Mouse (Mus musculus): ENCODE measurements around the gene Pigu. TPM values are rescaled to one million over a fixed set of nuclear protein-coding genes. Genes with fewer than 3 reads are reported as not detected.

Gene Pigu
- polyA plus RNA-seq, 1 experiment from 2014 or later: 60.2 TPM

- no peak for ATAC-seq (replicated peaks; ENCODE audit: low FRiP score, low TSS enrichment, low read depth)
- WGBS: 90% methylated on average over 3 of the region's 3 CpGs
- H3K9ac ChIP-seq (ENCODE audit: low read length): no peak overlapping the region
- H3K27me3 ChIP-seq (replicated peaks; ENCODE audit: control insufficient read depth, insufficient read depth, low read length): no peaks in the 10 kb centered on the region
- H3K4me3 ChIP-seq (ENCODE audit: low read depth, low read length): no peak overlapping the region
- no peak for DNase-seq (ENCODE audit: low spot score)
- H3K4me1 ChIP-seq (replicated peaks; ENCODE audit: control insufficient read depth, insufficient read depth, low read length): 0 out of 2 replicates have a peak, but pooled peaks cover 5% of the 10 kb centered on the region
- H3K4me2 ChIP-seq (ENCODE audit: low read length): no peak overlapping the region
- no peak overlapping the region for H3K27ac ChIP-seq (ENCODE audit: low read depth)
- H3K9me3 ChIP-seq (ENCODE audit: control insufficient read depth, low read length): no peaks in the 10 kb centered on the region
- H3K36me3 ChIP-seq (ENCODE audit: control insufficient read depth, insufficient read depth, low read length): 0 out of 2 replicates have a peak, but pooled peaks cover 4% of the 10 kb centered on the region
Observed at GRCm38 (mm10) chr2:155354402-155354801, 2.8 kb downstream of the Pigu start.

DNA sequence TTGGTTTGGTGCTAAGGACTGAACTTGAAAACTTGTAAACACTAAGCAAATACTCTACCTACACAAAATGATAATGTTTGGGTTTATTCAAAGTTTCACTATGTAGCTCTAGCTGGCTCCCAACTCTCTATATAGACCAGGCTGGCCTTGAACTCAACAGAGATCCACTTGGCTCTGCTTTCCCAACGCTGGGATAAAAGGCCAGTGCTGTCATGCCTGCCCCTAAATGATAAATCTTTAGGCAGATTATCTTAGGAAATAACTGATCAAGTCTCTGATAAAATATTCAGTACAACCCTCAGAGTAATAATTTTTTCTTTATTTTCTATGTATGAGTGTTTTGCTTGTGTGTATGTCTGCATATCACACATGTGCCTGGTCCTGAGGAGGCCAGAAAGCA is 10.6 kb downstream of the Pigu start:
- Histone ChIP-seq H3K4me2 (ENCODE audit: low read length) (no peak overlapping the region), H3K27me3 (replicated peaks; ENCODE audit: control insufficient read depth, insufficient read depth, low read length) (no peaks in the 10 kb centered on the region), H3K27ac (ENCODE audit: low read depth) (no peak overlapping the region), H3K4me1 (replicated peaks; ENCODE audit: control insufficient read depth, insufficient read depth, low read length) (no peaks in the 10 kb centered on the region), H3K36me3 (ENCODE audit: control insufficient read depth, insufficient read depth, low read length) (peaks cover 19% of the 10 kb centered on the region), H3K4me3 (ENCODE audit: low read depth, low read length) (no peak overlapping the region), H3K9ac (ENCODE audit: low read length) (no peak overlapping the region), H3K9me3 (ENCODE audit: control insufficient read depth, low read length) (no peaks in the 10 kb centered on the region)
- DNase-seq (ENCODE audit: low spot score) (no peak), ATAC-seq (replicated peaks; ENCODE audit: low FRiP score, low TSS enrichment, low read depth) (no peak)
- WGBS: 68% methylated on average over 1 of the region's 1 CpGs

DNA sequence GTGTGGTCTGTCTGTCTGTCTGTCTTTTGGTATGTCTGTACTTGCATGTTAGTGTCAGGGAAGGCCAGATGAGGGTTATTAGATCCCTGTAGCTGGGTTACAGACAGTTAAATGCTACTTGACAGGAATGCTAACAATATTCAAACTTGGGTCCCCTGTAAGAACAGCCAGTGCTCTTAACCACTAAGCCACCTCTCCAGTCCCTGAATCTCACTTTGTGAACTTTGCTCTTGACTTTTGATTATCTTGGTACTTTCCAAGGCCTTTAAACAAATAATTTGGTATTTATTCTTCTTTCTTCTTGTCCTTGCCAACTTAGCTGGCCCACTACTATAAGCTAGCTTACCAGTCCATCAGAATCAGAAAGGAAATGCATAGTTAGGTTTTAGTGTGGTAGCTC is 17.1 kb downstream of the Pigu start:
- no peak overlapping the region for H3K27ac ChIP-seq (ENCODE audit: low read depth)
- no peak overlapping the region for H3K4me3 ChIP-seq (ENCODE audit: low read depth, low read length)
- no peaks in the 10 kb centered on the region for H3K9me3 ChIP-seq (ENCODE audit: control insufficient read depth, low read length)
- no peak overlapping the region for H3K9ac ChIP-seq (ENCODE audit: low read length)
- H3K4me1 ChIP-seq (replicated peaks; ENCODE audit: control insufficient read depth, insufficient read depth, low read length): no peaks in the 10 kb centered on the region
- no peak overlapping the region for H3K4me2 ChIP-seq (ENCODE audit: low read length)
- DNase-seq (ENCODE audit: low spot score): no peak
- no peak for ATAC-seq (replicated peaks; ENCODE audit: low FRiP score, low TSS enrichment, low read depth)
- no peaks in the 10 kb centered on the region for H3K27me3 ChIP-seq (replicated peaks; ENCODE audit: control insufficient read depth, insufficient read depth, low read length)
- H3K36me3 ChIP-seq (ENCODE audit: control insufficient read depth, insufficient read depth, low read length): peaks cover 20% of the 10 kb centered on the region

DNA sequence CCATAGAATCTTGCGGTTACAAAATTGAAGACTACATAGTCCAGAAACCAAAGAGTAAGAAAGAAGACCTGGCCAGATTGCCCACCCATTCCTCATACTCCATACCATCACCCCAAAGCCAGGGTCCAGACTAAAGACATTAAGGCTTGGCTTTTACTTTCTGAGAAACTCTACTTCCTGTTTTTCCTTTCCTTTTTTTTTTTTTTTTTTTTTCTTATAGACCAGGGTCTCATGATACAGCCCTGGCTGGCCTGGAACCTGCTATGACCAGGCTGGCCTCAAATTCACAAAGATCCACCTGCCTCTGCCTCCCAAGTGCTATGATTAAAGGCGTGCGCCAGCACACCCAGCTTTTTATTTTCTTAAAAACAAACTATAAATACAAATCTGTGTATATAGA is 21.0 kb downstream of the Pigu start:
- Histone ChIP-seq H3K27me3 (replicated peaks; ENCODE audit: control insufficient read depth, insufficient read depth, low read length) (no peaks in the 10 kb centered on the region), H3K27ac (ENCODE audit: low read depth) (no peak overlapping the region), H3K9ac (ENCODE audit: low read length) (no peak overlapping the region), H3K4me1 (replicated peaks; ENCODE audit: control insufficient read depth, insufficient read depth, low read length) (no peaks in the 10 kb centered on the region), H3K4me3 (ENCODE audit: low read depth, low read length) (no peak overlapping the region), H3K4me2 (ENCODE audit: low read length) (no peak overlapping the region), H3K36me3 (ENCODE audit: control insufficient read depth, insufficient read depth, low read length) (peaks cover 29% of the 10 kb centered on the region), H3K9me3 (ENCODE audit: control insufficient read depth, low read length) (no peaks in the 10 kb centered on the region)
- WGBS: 96% methylated on average over 3 of the region's 3 CpGs
- DNase-seq (ENCODE audit: low spot score) (no peak), ATAC-seq (replicated peaks; ENCODE audit: low FRiP score, low TSS enrichment, low read depth) (no peak)

- ATAC-seq (replicated peaks; ENCODE audit: low FRiP score, low TSS enrichment, low read depth): no peak
- no peaks in the 10 kb centered on the region for H3K9me3 ChIP-seq (ENCODE audit: control insufficient read depth, low read length)
- no peak for DNase-seq (ENCODE audit: low spot score)
- H3K4me1 ChIP-seq (replicated peaks; ENCODE audit: control insufficient read depth, insufficient read depth, low read length): no peaks in the 10 kb centered on the region
- no peak overlapping the region for H3K27ac ChIP-seq (ENCODE audit: low read depth)
- no peak overlapping the region for H3K4me3 ChIP-seq (ENCODE audit: low read depth, low read length)
- H3K4me2 ChIP-seq (ENCODE audit: low read length): no peak overlapping the region
- H3K36me3 ChIP-seq (ENCODE audit: control insufficient read depth, insufficient read depth, low read length): peaks cover 36% of the 10 kb centered on the region
- no peaks in the 10 kb centered on the region for H3K27me3 ChIP-seq (replicated peaks; ENCODE audit: control insufficient read depth, insufficient read depth, low read length)
- WGBS: 83% methylated on average over 1 of the region's 1 CpGs
- H3K9ac ChIP-seq (ENCODE audit: low read length): no peak overlapping the region
Observed at GRCm38 (mm10) chr2:155335231-155335630, 22.0 kb downstream of the Pigu start.

GRCm38 (mm10) chr2:155333421-155333820 is 23.8 kb downstream of the Pigu start:
- Histone ChIP-seq H3K27me3 (replicated peaks; ENCODE audit: control insufficient read depth, insufficient read depth, low read length) (no peaks in the 10 kb centered on the region), H3K4me1 (replicated peaks; ENCODE audit: control insufficient read depth, insufficient read depth, low read length) (no peaks in the 10 kb centered on the region), H3K36me3 (ENCODE audit: control insufficient read depth, insufficient read depth, low read length) (peaks cover 40% of the 10 kb centered on the region), H3K9me3 (ENCODE audit: control insufficient read depth, low read length) (no peaks in the 10 kb centered on the region), H3K27ac (ENCODE audit: low read depth) (no peak overlapping the region), H3K4me3 (ENCODE audit: low read depth, low read length) (no peak overlapping the region), H3K9ac (ENCODE audit: low read length) (no peak overlapping the region), H3K4me2 (ENCODE audit: low read length) (no peak overlapping the region)
- 97% methylated on average over 1 of the region's 1 CpGs for WGBS
- ATAC-seq (replicated peaks; ENCODE audit: low FRiP score, low TSS enrichment, low read depth) (no peak), DNase-seq (ENCODE audit: low spot score) (no peak)

- no peak overlapping the region for H3K9ac ChIP-seq (ENCODE audit: low read length)
- H3K36me3 ChIP-seq (ENCODE audit: control insufficient read depth, insufficient read depth, low read length): peaks cover 55% of the 10 kb centered on the region
- no peaks in the 10 kb centered on the region for H3K4me1 ChIP-seq (replicated peaks; ENCODE audit: control insufficient read depth, insufficient read depth, low read length)
- H3K4me3 ChIP-seq (ENCODE audit: low read depth, low read length): no peak overlapping the region
- DNase-seq (ENCODE audit: low spot score) (no peak), ATAC-seq (replicated peaks; ENCODE audit: low FRiP score, low TSS enrichment, low read depth) (no peak)
- WGBS: 69% methylated on average over 4 of the region's 4 CpGs
- no peak overlapping the region for H3K27ac ChIP-seq (ENCODE audit: low read depth)
- no peaks in the 10 kb centered on the region for H3K27me3 ChIP-seq (replicated peaks; ENCODE audit: control insufficient read depth, insufficient read depth, low read length)
- H3K9me3 ChIP-seq (ENCODE audit: control insufficient read depth, low read length): no peaks in the 10 kb centered on the region
- H3K4me2 ChIP-seq (ENCODE audit: low read length): no peak overlapping the region
Observed at GRCm38 (mm10) chr2:155331351-155331750, 25.9 kb downstream of the Pigu start.

- no peak overlapping the region for H3K9ac ChIP-seq (ENCODE audit: low read length)
- H3K27me3 ChIP-seq (replicated peaks; ENCODE audit: control insufficient read depth, insufficient read depth, low read length): no peaks in the 10 kb centered on the region
- H3K36me3 ChIP-seq (ENCODE audit: control insufficient read depth, insufficient read depth, low read length): peaks cover 60% of the 10 kb centered on the region
- H3K9me3 ChIP-seq (ENCODE audit: control insufficient read depth, low read length): no peaks in the 10 kb centered on the region
- ATAC-seq (replicated peaks; ENCODE audit: low FRiP score, low TSS enrichment, low read depth) (no peak), DNase-seq (ENCODE audit: low spot score) (no peak)
- H3K4me1 ChIP-seq (replicated peaks; ENCODE audit: control insufficient read depth, insufficient read depth, low read length): no peaks in the 10 kb centered on the region
- H3K4me3 ChIP-seq (ENCODE audit: low read depth, low read length): no peak overlapping the region
- 90% methylated on average over 4 of the region's 4 CpGs for WGBS
- no peak overlapping the region for H3K4me2 ChIP-seq (ENCODE audit: low read length)
- H3K27ac ChIP-seq (ENCODE audit: low read depth): no peak overlapping the region
Observed at GRCm38 (mm10) chr2:155330811-155331210, 26.4 kb downstream of the Pigu start.

DNA sequence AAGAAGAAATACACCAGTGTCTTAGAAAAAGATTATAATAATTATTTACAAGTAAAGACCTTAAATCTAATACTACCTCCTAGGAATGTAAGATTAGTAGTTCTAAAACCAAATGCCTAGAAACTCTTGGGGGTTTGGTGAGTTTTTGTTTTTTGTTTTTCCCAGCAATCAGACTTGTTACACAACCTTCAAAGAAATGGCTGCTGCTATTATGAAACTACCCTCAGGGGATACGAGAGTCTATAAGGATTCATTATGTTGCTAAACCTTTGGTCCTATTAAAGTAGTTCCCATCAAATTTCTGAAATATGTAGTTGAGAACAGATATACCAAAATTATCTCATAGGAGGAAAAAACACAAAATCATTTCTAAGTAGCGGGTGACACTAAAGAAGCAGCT is 27.5 kb downstream of the Pigu start:
- no peak for ATAC-seq (replicated peaks; ENCODE audit: low FRiP score, low TSS enrichment, low read depth)
- Histone ChIP-seq H3K27me3 (replicated peaks; ENCODE audit: control insufficient read depth, insufficient read depth, low read length) (no peaks in the 10 kb centered on the region), H3K9me3 (ENCODE audit: control insufficient read depth, low read length) (no peaks in the 10 kb centered on the region), H3K4me2 (ENCODE audit: low read length) (no peak overlapping the region), H3K36me3 (ENCODE audit: control insufficient read depth, insufficient read depth, low read length) (peaks cover 51% of the 10 kb centered on the region), H3K9ac (ENCODE audit: low read length) (no peak overlapping the region), H3K27ac (ENCODE audit: low read depth) (no peak overlapping the region), H3K4me1 (replicated peaks; ENCODE audit: control insufficient read depth, insufficient read depth, low read length) (no peaks in the 10 kb centered on the region), H3K4me3 (ENCODE audit: low read depth, low read length) (no peak overlapping the region)
- DNase-seq (ENCODE audit: low spot score): no peak
- 97% methylated on average over 2 of the region's 2 CpGs for WGBS

Data from intestine, embryonic 14.5 days (tissue).